Mouse (Mus musculus): Measurements from ENCODE around the gene Sympk. TPM values are rescaled to one million over a fixed set of nuclear protein-coding genes. Genes with fewer than 3 reads are reported as not detected.

The Sympk gene
- total and polyA plus RNA-seq, 3 experiments = 122 to 226 TPM; not detected in 1

GRCm38 (mm10) chr7:19103741-19104140, 79.6 kb downstream of the Sympk start:
- TF ChIP-seq ETS1 (IDR thresholded peaks at IDR 0.05; ENCODE audit: low read depth, low read length) (no peak), HCFC1 (IDR thresholded peaks at IDR 0.05; ENCODE audit: low read depth, low read length) (no peak), NELFE (IDR thresholded peaks at IDR 0.05; ENCODE audit: low read depth, low read length) (no peak), MAFK (IDR thresholded peaks at IDR 0.05; ENCODE audit: borderline replicate concordance, low read depth, low read length) (no peak), MYB (IDR thresholded peaks at IDR 0.05; ENCODE audit: low read depth, low read length) (no peak), POLR2AphosphoS2 (IDR thresholded peaks at IDR 0.05; ENCODE audit: low read length) (no peak), POLR2AphosphoS5 (IDR thresholded peaks at IDR 0.05; ENCODE audit: borderline replicate concordance, low read depth, low read length) (no peak), NRF1 (IDR thresholded peaks at IDR 0.05; ENCODE audit: insufficient read depth, low read depth, low read length, poor library complexity, severe bottlenecking) (no peak), RCOR1 (IDR thresholded peaks at IDR 0.05; ENCODE audit: low read depth, low read length) (no peak), JUND (IDR thresholded peaks at IDR 0.05; ENCODE audit: low read depth, low read length) (no peak), MXI1 (IDR thresholded peaks at IDR 0.05; ENCODE audit: low read depth, low read length) (no peak), ZMIZ1 (IDR thresholded peaks at IDR 0.05; ENCODE audit: low read depth, low read length) (no peak), TAL1 (IDR thresholded peaks at IDR 0.05; ENCODE audit: low read length) (no peak), MAZ (IDR thresholded peaks at IDR 0.05; ENCODE audit: low read depth, low read length) (no peak), MYC (IDR thresholded peaks at IDR 0.05; ENCODE audit: low read depth, low read length) (no peak), EP300 (IDR thresholded peaks at IDR 0.05; ENCODE audit: low read depth in 1 of 2, low read length in 2 of 2) (no peak), ZNF384 (IDR thresholded peaks at IDR 0.05; ENCODE audit: low read depth, low read length) (no peak)
- Histone ChIP-seq H3K4me3 (ENCODE audit: control insufficient read depth in 1 of 2, insufficient read depth in 1 of 2, low read depth in 2 of 2, low read length in 2 of 2) (no peak overlapping the region), H3K79me2 (ENCODE audit: control insufficient read depth, insufficient read depth, low read length, poor library complexity) (no peaks in the 10 kb centered on the region), H3K4me1 (ENCODE audit: control insufficient read depth in 1 of 2, insufficient read depth in 2 of 2, low read length in 2 of 2) (peaks cover 0 to 4% of the 10 kb centered on the region in 2 experiments; a peak in 1 of 4 replicates), H3K9ac (ENCODE audit: control insufficient read depth, low read depth, low read length, poor library complexity, severe bottlenecking) (no peak overlapping the region), H3K36me3 (ENCODE audit: control insufficient read depth in 1 of 2, insufficient read depth in 2 of 2, low read length in 2 of 2) (no peaks in the 10 kb centered on the region), H3K27me3 (ENCODE audit: control insufficient read depth in 1 of 2, insufficient read depth in 2 of 2, low read length in 2 of 2) (peaks cover 0 to 3% of the 10 kb centered on the region in 2 experiments; a peak in 1 of 4 replicates), H3K27ac (ENCODE audit: control insufficient read depth, low read depth, low read length) (no peak overlapping the region), H3K9me3 (replicated peaks; ENCODE audit: insufficient read depth, low read length) (no peaks in the 10 kb centered on the region)
- DNase-seq (ENCODE audit: low read depth, low spot score) = no peak

Other genes with a start within 250 kb of the Sympk start
- not detected in 2 replicates for gene Psg19, start 225.9 kb upstream of the Sympk start, total RNA-seq (2012; rRNA removed)
- gene Psg19, start 225.9 kb upstream of the Sympk start, polyA plus RNA-seq (2012; ENCODE audit: insufficient read depth in 1 of 2, insufficient read length in 2 of 2, low read depth in 1 of 2, low replicate concordance in 2 of 2, missing spikeins in 1 of 2) = under 1 TPM in 1 of 2 experiments, not detected in 1; 0.04 TPM
- not detected in 2 replicates for gene Psg17, start 202.8 kb upstream of the Sympk start, total RNA-seq (2012; rRNA removed)
- not detected for gene Psg17, start 202.8 kb upstream of the Sympk start, polyA plus RNA-seq (2012; ENCODE audit: insufficient read depth in 1 of 2, insufficient read length in 2 of 2, low read depth in 1 of 2, low replicate concordance in 2 of 2, missing spikeins in 1 of 2)
- gene Mill2, start 184.4 kb upstream of the Sympk start, total RNA-seq (2012; rRNA removed) = 0.08 TPM in 1 of 2 replicates, not detected in the other
- gene Mill2, start 184.4 kb upstream of the Sympk start, polyA plus RNA-seq (2012; ENCODE audit: insufficient read depth in 1 of 2, insufficient read length in 2 of 2, low read depth in 1 of 2, low replicate concordance in 2 of 2, missing spikeins in 1 of 2) = under 1 TPM in 1 of 2 experiments, not detected in 1; 0.13 TPM
- gene Pglyrp1, start 153.0 kb upstream of the Sympk start, total RNA-seq (2012; rRNA removed) = not detected in 2 replicates
- under 1 TPM in 1 of 2 experiments, not detected in 1; 0.33 TPM for gene Pglyrp1, start 153.0 kb upstream of the Sympk start, polyA plus RNA-seq (2012; ENCODE audit: insufficient read depth in 1 of 2, insufficient read length in 2 of 2, low read depth in 1 of 2, low replicate concordance in 2 of 2, missing spikeins in 1 of 2)
- 19.7 TPM in 2 replicates for gene Ccdc61, start 114.0 kb upstream of the Sympk start, total RNA-seq (2012; rRNA removed)
- 10 to 100 TPM in 1 of 2 experiments, not detected in 1; 69.8 TPM for gene Ccdc61, start 114.0 kb upstream of the Sympk start, polyA plus RNA-seq (2012; ENCODE audit: insufficient read depth in 1 of 2, insufficient read length in 2 of 2, low read depth in 1 of 2, low replicate concordance in 2 of 2, missing spikeins in 1 of 2)
- gene Nova2, start 98.5 kb upstream of the Sympk start, total RNA-seq (2012; rRNA removed) = 0.03 and 0.04 TPM in 2 replicates
- gene Nova2, start 98.5 kb upstream of the Sympk start, polyA plus RNA-seq (2012; ENCODE audit: insufficient read depth in 1 of 2, insufficient read length in 2 of 2, low read depth in 1 of 2, low replicate concordance in 2 of 2, missing spikeins in 1 of 2) = under 1 TPM in 1 of 2 experiments, not detected in 1; 0.22 TPM
- gene Nanos2, start 37.0 kb upstream of the Sympk start, total RNA-seq (2012; rRNA removed) = not detected in 2 replicates
- gene Nanos2, start 37.0 kb upstream of the Sympk start, polyA plus RNA-seq (2012; ENCODE audit: insufficient read depth in 1 of 2, insufficient read length in 2 of 2, low read depth in 1 of 2, low replicate concordance in 2 of 2, missing spikeins in 1 of 2) = not detected
- gene Mypop, start 33.1 kb upstream of the Sympk start, total RNA-seq (2012; rRNA removed) = 0.95 and 1.2 TPM in 2 replicates
- gene Mypop, start 33.1 kb upstream of the Sympk start, polyA plus RNA-seq (2012; ENCODE audit: insufficient read depth in 1 of 2, insufficient read length in 2 of 2, low read depth in 1 of 2, low replicate concordance in 2 of 2, missing spikeins in 1 of 2) = 1 to 10 TPM in 1 of 2 experiments, not detected in 1; 6.5 TPM
- 27.8 and 33.1 TPM in 2 replicates for gene Irf2bp1, start 20.3 kb upstream of the Sympk start, total RNA-seq (2012; rRNA removed)
- 10 to 100 TPM in 1 of 2 experiments, not detected in 1; 41.1 TPM for gene Irf2bp1, start 20.3 kb upstream of the Sympk start, polyA plus RNA-seq (2012; ENCODE audit: insufficient read depth in 1 of 2, insufficient read length in 2 of 2, low read depth in 1 of 2, low replicate concordance in 2 of 2, missing spikeins in 1 of 2)
- gene Foxa3, start 839 bp upstream of the Sympk start, total RNA-seq (2012; rRNA removed) = not detected in 2 replicates
- gene Foxa3, start 839 bp upstream of the Sympk start, polyA plus RNA-seq (2012; ENCODE audit: insufficient read depth in 1 of 2, insufficient read length in 2 of 2, low read depth in 1 of 2, low replicate concordance in 2 of 2, missing spikeins in 1 of 2) = not detected
- 0.16 and 0.23 TPM in 2 replicates for gene Rsph6a, start 30.3 kb downstream of the Sympk start, total RNA-seq (2012; rRNA removed)
- under 1 TPM in 1 of 2 experiments, not detected in 1; 0.04 TPM for gene Rsph6a, start 30.3 kb downstream of the Sympk start, polyA plus RNA-seq (2012; ENCODE audit: insufficient read depth in 1 of 2, insufficient read length in 2 of 2, low read depth in 1 of 2, low replicate concordance in 2 of 2, missing spikeins in 1 of 2)
- gene Dmwd, start 51.9 kb downstream of the Sympk start, total RNA-seq (2012; rRNA removed) = 18.3 and 19.4 TPM in 2 replicates
- gene Dmwd, start 51.9 kb downstream of the Sympk start, polyA plus RNA-seq (2012; ENCODE audit: insufficient read depth in 1 of 2, insufficient read length in 2 of 2, low read depth in 1 of 2, low replicate concordance in 2 of 2, missing spikeins in 1 of 2) = 10 to 100 TPM; 51.5 to 70.3 TPM
- gene Dmpk, start 59.5 kb downstream of the Sympk start, total RNA-seq (2012; rRNA removed) = 4.1 and 5.4 TPM in 2 replicates
- 10 to 100 TPM in 1 of 2 experiments, not detected in 1; 29.3 TPM for gene Dmpk, start 59.5 kb downstream of the Sympk start, polyA plus RNA-seq (2012; ENCODE audit: insufficient read depth in 1 of 2, insufficient read length in 2 of 2, low read depth in 1 of 2, low replicate concordance in 2 of 2, missing spikeins in 1 of 2)
- 2.7 and 3.0 TPM in 2 replicates for gene Six5, start 70.2 kb downstream of the Sympk start, total RNA-seq (2012; rRNA removed)
- gene Six5, start 70.2 kb downstream of the Sympk start, polyA plus RNA-seq (2012; ENCODE audit: insufficient read depth in 1 of 2, insufficient read length in 2 of 2, low read depth in 1 of 2, low replicate concordance in 2 of 2, missing spikeins in 1 of 2) = 1 to 10 TPM in 1 of 2 experiments, not detected in 1; 7.7 TPM
- not detected in 2 replicates for gene Gm4969, start 94.0 kb downstream of the Sympk start, total RNA-seq (2012; rRNA removed)
- not detected for gene Gm4969, start 94.0 kb downstream of the Sympk start, polyA plus RNA-seq (2012; ENCODE audit: insufficient read depth in 1 of 2, insufficient read length in 2 of 2, low read depth in 1 of 2, low replicate concordance in 2 of 2, missing spikeins in 1 of 2)
- gene Fbxo46, start 95.5 kb downstream of the Sympk start, total RNA-seq (2012; rRNA removed) = 11.5 and 13.7 TPM in 2 replicates
- gene Fbxo46, start 95.5 kb downstream of the Sympk start, polyA plus RNA-seq (2012; ENCODE audit: insufficient read depth in 1 of 2, insufficient read length in 2 of 2, low read depth in 1 of 2, low replicate concordance in 2 of 2, missing spikeins in 1 of 2) = 10 to 100 TPM in 1 of 2 experiments, not detected in 1; 10.1 TPM
- gene Qpctl, start 124.9 kb downstream of the Sympk start, total RNA-seq (2012; rRNA removed) = 3.1 and 3.4 TPM in 2 replicates
- 1 to 10 TPM in 1 of 2 experiments, not detected in 1; 6.5 TPM for gene Qpctl, start 124.9 kb downstream of the Sympk start, polyA plus RNA-seq (2012; ENCODE audit: insufficient read depth in 1 of 2, insufficient read length in 2 of 2, low read depth in 1 of 2, low replicate concordance in 2 of 2, missing spikeins in 1 of 2)
- 333 and 345 TPM in 2 replicates for gene Snrpd2, start 125.3 kb downstream of the Sympk start, total RNA-seq (2012; rRNA removed)
- gene Snrpd2, start 125.3 kb downstream of the Sympk start, polyA plus RNA-seq (2012; ENCODE audit: insufficient read depth in 1 of 2, insufficient read length in 2 of 2, low read depth in 1 of 2, low replicate concordance in 2 of 2, missing spikeins in 1 of 2) = 100 to 1,000 TPM in 1 of 2 experiments, not detected in 1; 234 TPM
- 0.49 and 0.65 TPM in 2 replicates for gene Gipr, start 141.8 kb downstream of the Sympk start, total RNA-seq (2012; rRNA removed)
- 1 to 10 TPM in 1 of 2 experiments, not detected in 1; 2.1 TPM for gene Gipr, start 141.8 kb downstream of the Sympk start, polyA plus RNA-seq (2012; ENCODE audit: insufficient read depth in 1 of 2, insufficient read length in 2 of 2, low read depth in 1 of 2, low replicate concordance in 2 of 2, missing spikeins in 1 of 2)
- 22.0 and 25.1 TPM in 2 replicates for gene Eml2, start 152.0 kb downstream of the Sympk start, total RNA-seq (2012; rRNA removed)
- gene Eml2, start 152.0 kb downstream of the Sympk start, polyA plus RNA-seq (2012; ENCODE audit: insufficient read depth in 1 of 2, insufficient read length in 2 of 2, low read depth in 1 of 2, low replicate concordance in 2 of 2, missing spikeins in 1 of 2) = 10 to 100 TPM in 1 of 2 experiments, not detected in 1; 43.6 TPM
- gene Gpr4, start 188.2 kb downstream of the Sympk start, total RNA-seq (2012; rRNA removed) = 0.07 and 0.19 TPM in 2 replicates
- under 1 TPM in 1 of 2 experiments, not detected in 1; 0.15 TPM for gene Gpr4, start 188.2 kb downstream of the Sympk start, polyA plus RNA-seq (2012; ENCODE audit: insufficient read depth in 1 of 2, insufficient read length in 2 of 2, low read depth in 1 of 2, low replicate concordance in 2 of 2, missing spikeins in 1 of 2)
- 16.3 and 18.5 TPM in 2 replicates for gene Opa3, start 204.0 kb downstream of the Sympk start, total RNA-seq (2012; rRNA removed)
- gene Opa3, start 204.0 kb downstream of the Sympk start, polyA plus RNA-seq (2012; ENCODE audit: insufficient read depth in 1 of 2, insufficient read length in 2 of 2, low read depth in 1 of 2, low replicate concordance in 2 of 2, missing spikeins in 1 of 2) = 10 to 100 TPM; 37.2 to 85.4 TPM
- gene Vasp, start 247.4 kb downstream of the Sympk start, total RNA-seq (2012; rRNA removed) = 121 and 130 TPM in 2 replicates
- gene Vasp, start 247.4 kb downstream of the Sympk start, polyA plus RNA-seq (2012; ENCODE audit: insufficient read depth in 1 of 2, insufficient read length in 2 of 2, low read depth in 1 of 2, low replicate concordance in 2 of 2, missing spikeins in 1 of 2) = 100 to 1,000 TPM in 1 of 2 experiments, not detected in 1; 185 TPM

All from MEL (cell line).